Mouse (Mus musculus) kidney, postnatal 25 days (tissue): ENCODE data around the gene Armh3.
A peak's percentile ranks its signal among the peaks of the same experiment; 100 is the strongest.

ENCODE experiments used
- DNase-seq, 2 experiments: peaks; one replicate each; pipeline ENCODE4 v3.0.0; 2021; ENCODE audit warnings: mixed read lengths in 2 of 2

Gene Armh3

GRCm38 (mm10) chr19:45997785-45998693 is at the start of gene Armh3:
Gene Armh3, minus strand, starts transcription at chr19:45998488.
- peak; percentile 92 to 97 for DNase-seq

- no peak for DNase-seq
These were observed 49.1 kb upstream of the Armh3 start for GRCm38 (mm10) chr19:46047426-46047825.

DNA sequence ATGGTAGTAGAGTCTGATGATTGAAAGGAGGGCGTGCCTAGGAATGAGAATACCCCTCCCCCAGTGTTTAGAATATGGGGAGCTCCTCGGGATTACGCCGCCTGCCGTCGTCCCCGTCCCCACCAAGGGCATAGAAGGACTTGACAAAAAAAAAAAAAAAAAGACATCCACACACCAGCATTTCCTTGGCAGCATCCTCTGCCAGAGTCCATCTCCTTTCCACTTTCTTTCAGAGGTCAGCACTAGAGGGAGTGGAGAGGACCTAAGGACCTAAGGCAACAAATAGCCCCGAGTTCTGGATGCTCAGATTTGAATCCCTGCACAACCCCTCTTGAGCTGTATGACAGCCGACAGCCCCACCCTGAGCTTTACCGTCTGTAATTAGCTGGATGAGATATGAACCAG is 48.3 kb upstream of the Armh3 start:
- peak in 1 of 2 experiments; percentile 53 for DNase-seq

DNA sequence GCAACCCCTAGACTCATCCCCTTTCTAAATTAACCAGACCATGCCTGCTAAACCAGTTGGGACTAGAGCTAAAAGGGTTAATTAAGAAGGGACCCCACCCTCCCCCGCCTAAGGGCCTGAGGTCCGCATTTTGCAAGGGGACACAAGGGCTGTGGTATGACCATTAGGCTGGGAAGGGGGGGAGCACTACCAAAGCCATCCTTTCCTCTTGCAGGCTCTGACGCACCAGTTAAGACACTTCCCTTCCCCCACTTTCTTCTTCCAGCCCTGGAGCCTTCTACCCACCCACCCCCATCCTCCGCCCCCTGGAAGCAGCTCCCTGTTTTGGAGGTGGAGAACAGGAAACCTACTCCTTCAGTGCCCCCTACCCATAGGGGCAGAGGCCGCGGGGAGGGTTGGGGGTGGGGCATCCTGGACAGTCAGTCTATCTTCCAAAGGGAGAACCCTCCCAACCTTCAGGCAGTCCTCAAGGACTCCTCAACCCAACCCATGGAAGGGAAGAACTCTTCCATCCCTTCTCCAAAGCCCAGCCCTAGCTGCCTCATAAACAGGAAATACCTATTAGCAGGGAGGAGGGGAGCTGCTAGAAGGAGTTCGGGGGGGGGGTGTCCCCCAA is 47.5 kb upstream of the Armh3 start:
- peak; percentile 62 to 84 for DNase-seq

- peak; percentile 87 to 94 for DNase-seq
These were observed 46.9 kb upstream of the Armh3 start, which contains the start of gene Ldb1 for GRCm38 (mm10) chr19:46044993-46045695. Gene Ldb1, minus strand, starts transcription at chr19:46045214.

DNA sequence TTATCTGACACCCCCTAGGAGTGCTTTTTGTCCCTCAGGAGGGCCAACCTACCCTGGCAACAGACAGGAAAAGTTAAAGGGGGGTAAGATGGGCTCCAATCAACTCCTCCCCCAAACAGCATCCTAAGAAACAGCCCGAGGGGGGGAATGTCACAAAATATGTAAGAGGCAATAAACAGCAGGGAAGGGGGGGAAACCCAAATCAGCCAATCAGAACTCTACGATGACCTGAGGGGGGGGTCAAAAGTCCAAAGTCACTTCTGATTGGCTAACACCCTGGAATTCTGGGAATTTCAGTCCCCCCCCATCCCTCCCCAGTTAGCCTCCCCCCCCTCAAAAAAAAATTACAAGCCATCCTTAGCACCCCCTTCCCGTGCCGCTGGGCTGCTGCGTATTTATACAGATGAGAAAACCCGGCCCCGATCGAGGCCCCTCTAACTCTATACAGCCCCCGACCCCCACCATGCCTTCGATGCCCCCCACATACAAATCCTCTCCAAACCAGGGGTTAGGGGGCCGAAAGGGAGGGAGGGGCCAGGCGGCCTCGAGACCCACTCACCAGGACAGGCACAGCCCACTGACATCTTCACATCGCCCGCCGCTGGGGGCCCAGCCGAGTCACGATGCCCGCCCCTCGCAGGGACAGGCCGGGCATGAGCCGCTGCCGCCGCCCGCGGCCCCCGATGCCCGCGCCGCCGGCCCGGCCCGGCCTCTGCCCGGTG is 46.1 kb upstream of the Armh3 start, which contains the start of gene Pprc1:
TSS of gene Pprc1 (plus strand) at position 616 of the 722 bp plus-strand sequence.
- DNase-seq = peak; percentile 73 to 82

- peak in 1 of 2 experiments; percentile 58 for DNase-seq
These were observed 45.1 kb upstream of the Armh3 start for GRCm38 (mm10) chr19:46043380-46043779.

- DNase-seq = peak in 1 of 2 experiments; percentile 71
These were observed 44.3 kb upstream of the Armh3 start for GRCm38 (mm10) chr19:46042476-46043011.

DNA sequence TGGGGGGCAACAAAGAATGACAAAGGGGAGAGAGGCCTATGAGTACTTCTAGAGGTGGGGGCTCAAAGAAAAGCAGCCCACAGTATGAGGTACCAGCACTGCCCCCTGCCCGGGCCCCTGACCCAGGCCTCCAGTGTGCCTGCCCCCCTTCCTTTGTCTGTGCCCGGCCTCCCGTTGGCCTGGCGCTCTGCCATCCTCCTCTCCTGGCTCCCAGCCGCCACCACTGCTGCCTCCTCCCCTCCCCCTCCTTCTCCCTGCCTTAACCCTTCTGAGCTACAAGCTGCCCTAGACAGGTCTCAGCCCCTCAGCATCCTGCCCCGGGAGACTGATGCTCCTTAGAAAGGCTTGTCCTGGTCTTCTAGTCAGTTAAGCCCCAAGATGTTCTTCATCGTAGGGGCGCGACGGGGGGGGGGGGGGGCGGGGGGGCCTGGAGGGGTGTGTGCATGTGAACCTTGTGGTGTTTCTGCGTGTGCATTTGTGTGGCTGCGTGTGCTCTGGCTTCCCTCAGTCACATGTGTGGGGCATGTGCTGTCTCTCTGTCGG is 43.7 kb upstream of the Armh3 start:
- peak; percentile 96 for DNase-seq

- no peak for DNase-seq
These were observed 43.1 kb upstream of the Armh3 start for GRCm38 (mm10) chr19:46041299-46041932.

- DNase-seq = no peak
These were observed 42.0 kb upstream of the Armh3 start for GRCm38 (mm10) chr19:46040149-46040902.

- DNase-seq = peak; percentile 90 to 95
These were observed 41.2 kb upstream of the Armh3 start for GRCm38 (mm10) chr19:46039478-46039877.

GRCm38 (mm10) chr19:46038851-46039260 is 40.6 kb upstream of the Armh3 start:
- DNase-seq = no peak

- DNase-seq = peak in 1 of 2 experiments; percentile 46
These were observed 39.9 kb upstream of the Armh3 start for GRCm38 (mm10) chr19:46037925-46038850.

- peak in 1 of 2 experiments; percentile 22 for DNase-seq
These were observed 39.1 kb upstream of the Armh3 start for GRCm38 (mm10) chr19:46037243-46037924.

GRCm38 (mm10) chr19:46036477-46037242 is 38.4 kb upstream of the Armh3 start:
- peak in 1 of 2 experiments; percentile 35 for DNase-seq

- DNase-seq = peak in 1 of 2 experiments; percentile 24
These were observed 37.7 kb upstream of the Armh3 start for GRCm38 (mm10) chr19:46035971-46036370.

DNA sequence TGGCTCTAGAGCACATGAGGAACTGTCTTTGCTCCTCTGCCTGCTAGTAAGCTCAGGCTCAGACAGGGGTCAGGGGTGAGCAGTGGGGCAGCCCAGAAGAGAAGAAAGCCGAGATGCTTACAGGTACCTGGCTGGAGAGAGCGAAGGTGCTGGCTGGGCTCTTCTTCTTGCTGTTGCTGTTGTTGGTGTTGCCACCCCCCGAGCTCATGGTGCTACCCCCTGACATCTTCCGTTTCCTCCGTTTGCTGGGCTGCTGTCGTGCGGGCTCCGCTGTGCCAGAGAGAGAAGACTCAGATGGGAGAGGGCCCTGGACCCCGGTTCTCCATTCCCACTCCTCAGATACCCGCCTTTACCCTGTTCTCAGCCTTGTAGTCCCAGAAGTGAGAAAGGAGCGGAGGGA is 35.6 kb upstream of the Armh3 start:
- DNase-seq = no peak
